Mouse (Mus musculus) ES-CJ7 (cell line): ENCODE measurements at regions not wholly inside any gene's neighbourhood (a gene's known extent, or its start where the extent isn't known, plus 50 kb on each side); places are given as distances from the start of the nearest gene placed in this dataset.

Source experiments
- DNase-seq: peaks from one replicate; pipeline ENCODE4 v3.0.0; 2011; ENCODE audit warnings: low read depth, low spot score

DNA sequence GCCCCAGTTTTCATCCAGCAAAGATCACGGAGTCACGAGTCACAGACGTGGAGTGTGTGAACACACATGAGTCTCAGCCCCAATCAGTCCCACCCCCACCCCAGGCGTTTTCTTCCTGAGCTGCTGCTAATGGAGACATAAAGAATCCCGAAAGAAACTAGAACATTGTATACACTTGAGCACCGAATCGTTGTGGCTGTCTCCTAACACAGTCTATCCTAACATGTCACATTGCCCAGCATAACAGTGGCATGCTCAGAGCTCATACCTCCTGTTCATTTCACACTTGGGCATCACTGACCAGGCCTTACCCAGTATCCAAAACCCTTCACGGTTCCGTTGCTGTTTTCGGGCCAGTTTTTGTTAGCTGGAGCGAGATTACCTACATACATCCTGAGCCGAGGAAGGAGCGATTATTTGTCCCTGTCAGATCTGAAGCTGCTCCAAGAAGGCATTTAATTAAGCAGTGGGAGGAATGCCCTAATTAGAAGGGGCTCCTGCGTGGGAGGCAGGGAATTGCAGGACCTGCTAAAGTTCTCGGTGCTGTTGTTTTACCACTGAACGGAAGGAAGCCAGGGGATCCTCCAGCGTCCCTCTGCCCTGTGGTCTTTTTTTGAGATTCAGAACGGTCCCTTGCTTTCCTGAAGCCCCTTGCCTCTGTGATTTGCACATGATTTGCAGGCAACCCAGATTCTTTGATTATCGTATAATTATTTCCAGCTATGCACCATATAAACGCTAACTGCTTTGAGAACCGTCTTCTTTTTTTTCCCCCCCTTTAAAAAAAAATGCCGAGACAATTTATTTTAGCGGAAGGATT lies 53.4 kb upstream of the Nap1l1 start:
- DNase-seq = no peak

DNA sequence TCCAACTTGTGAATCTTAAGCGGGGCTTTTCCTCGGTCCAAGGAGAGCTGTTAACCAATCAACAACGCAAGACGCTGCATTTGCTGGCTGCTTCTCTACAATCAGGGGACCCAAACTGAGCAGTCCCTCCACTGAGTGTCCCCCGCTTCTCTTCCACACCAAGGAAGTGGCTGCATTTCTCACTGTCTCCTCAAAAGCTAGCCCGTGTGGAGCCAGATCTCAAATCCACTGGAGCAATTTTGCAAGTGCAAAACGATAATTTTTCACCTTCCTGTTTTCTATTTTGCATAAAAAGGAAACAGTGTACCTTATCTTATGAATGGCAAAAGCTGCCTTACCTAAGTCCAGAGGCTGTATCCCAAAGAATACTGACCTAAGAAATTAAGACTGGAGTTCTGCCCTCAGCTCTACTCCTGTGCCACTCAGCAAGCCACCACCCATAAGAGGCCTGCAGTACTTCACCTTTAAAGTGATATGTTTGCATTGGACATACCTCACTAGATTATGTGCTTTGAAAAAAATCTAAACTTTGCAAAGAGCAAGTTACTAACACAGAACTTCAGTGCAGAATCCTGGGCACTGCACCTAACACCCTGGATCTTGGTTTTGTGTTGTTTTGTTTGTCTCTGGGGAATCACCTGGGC lies 52.7 kb upstream of the Nap1l1 start:
- DNase-seq = no peak

DNA sequence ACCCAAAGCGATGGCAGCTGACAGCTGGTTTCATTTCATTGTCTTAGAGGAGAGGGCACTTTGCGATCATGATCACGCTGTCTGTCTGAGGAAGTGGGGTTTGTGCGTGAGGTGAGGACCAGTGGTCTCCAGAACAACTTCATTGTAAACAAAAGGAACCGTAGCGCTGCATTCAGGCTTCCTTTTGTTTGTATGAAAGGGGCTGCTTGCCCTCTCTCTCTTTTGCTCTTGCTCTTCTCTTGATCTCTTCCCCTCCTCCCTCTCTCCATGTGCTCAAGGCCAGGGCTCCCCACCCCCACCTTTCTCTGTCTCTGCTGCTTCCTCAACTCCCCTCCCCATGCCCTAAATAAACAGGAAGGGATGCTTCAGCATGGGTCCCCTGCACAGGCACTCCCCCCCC lies 51.0 kb upstream of the Nap1l1 start:
- peak; percentile 65 for DNase-seq

DNA sequence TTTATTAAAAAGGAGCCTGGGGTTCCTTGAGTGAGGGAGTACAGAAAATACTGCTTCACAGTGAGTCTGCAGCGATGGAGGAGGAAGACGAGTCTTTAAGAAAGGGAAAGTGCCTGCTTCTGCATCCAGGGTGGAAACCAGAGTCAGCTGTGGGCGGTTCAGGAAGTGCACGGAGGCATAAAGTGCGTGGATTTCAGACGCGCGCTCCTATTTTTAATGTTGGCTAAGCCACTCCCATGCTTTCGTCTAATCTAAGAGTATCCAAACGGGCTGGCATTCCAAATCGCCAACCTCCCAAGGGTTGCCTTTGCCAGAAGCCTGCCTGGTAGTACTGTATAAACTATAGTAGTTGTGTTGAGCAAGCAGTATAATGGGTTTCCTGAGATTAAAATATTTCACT lies 50.4 kb upstream of the Nap1l1 start:
- no peak for DNase-seq
